Mouse (Mus musculus) erythroblast, embryonic 14.5 days (primary cell): ENCODE measurements around the gene Olfr544.

ENCODE experiments used
- GATA1 ChIP-seq: IDR thresholded peaks from 2 replicates; pipeline ENCODE4 v1.6.1; 2012; ENCODE audit warnings: low read length, inconsistent platforms, mixed read lengths
- TAL1 ChIP-seq: IDR thresholded peaks from 3 replicates; pipeline ENCODE4 v1.6.1; 2012; ENCODE audit warnings: low read length, inconsistent platforms, mixed read lengths

GRCm38 (mm10) chr7:102458618-102459380 is 29.3 kb downstream of the Olfr544 start:
- TF ChIP-seq TAL1 (no peak), GATA1 (no peak)
